Mouse (Mus musculus): Measurements from ENCODE around the gene Esx1. TPM values are rescaled to one million over a fixed set of nuclear protein-coding genes. Genes with fewer than 3 reads are reported as not detected.
A peak's percentile ranks its signal among the peaks of the same experiment; 100 is the strongest.

Gene Esx1
- polyA plus RNA-seq, 1 experiment from 2014 or later = not detected

DNA sequence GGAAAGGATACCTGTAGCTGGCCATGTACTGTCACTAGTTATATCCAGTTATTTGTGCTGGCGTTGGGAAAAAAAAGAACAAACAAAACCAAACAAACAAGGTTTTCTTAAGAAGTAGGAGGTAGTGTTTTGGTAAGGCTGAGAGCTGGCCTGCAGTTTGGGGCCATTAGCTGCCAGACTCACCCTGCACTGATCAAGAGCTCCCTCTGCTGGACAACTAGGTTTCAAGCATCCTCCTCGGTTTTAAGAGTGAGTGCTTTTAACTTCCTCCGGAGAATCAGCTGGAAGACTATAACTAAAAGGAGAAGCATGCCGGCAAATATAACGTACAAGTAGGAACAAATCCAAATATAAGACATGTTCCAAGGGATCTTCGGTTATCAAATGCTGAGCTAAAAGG, 19.8 kb upstream of the Esx1 start:
- no peak overlapping the region for H3K4me3 ChIP-seq (ENCODE audit: low read depth, low read length)
- H3K27me3 ChIP-seq (ENCODE audit: control insufficient read depth, insufficient read depth, low read length) = no peaks in the 10 kb centered on the region
- peak; percentile 60; the same call in 1 of the 2 replicates for ATAC-seq (ENCODE audit: low read depth)
- H3K27ac ChIP-seq (ENCODE audit: low read depth, low read length) = no peak overlapping the region
- H3K4me1 ChIP-seq (ENCODE audit: control insufficient read depth, insufficient read depth, low read length) = no peaks in the 10 kb centered on the region
- H3K9me3 ChIP-seq (ENCODE audit: control insufficient read depth, low read length) = no peaks in the 10 kb centered on the region
- 14% methylated on average over 6 of the region's 6 CpGs for WGBS
- no peaks in the 10 kb centered on the region for H3K36me3 ChIP-seq (ENCODE audit: control insufficient read depth, insufficient read depth, low read length)
- H3K9ac ChIP-seq (replicated peaks; ENCODE audit: low read depth, low read length) = no peak overlapping the region
- no peak overlapping the region for H3K4me2 ChIP-seq (ENCODE audit: low read depth, low read length)

DNA sequence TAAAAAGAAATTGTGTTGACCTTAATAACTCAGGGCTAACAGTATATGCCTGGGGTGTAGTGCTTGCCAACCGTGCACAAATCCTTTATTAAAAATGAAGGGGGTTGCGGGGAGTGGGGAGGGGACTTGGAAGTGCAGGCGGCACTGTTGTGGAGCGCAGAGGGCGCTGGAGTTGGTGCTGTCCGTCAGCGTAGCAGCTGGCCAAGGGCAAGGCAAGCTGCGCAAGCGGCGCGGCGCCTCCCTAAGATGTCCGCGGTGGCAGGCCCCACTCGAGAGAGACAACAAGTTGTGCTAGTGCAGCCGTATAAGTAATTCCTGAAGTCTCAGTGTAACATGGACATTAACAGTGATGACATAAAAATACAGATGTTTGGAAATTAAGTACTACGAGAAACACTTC, 5.7 kb upstream of the Esx1 start:
- 15% methylated on average over 17 of the region's 17 CpGs for WGBS
- Histone ChIP-seq H3K9me3 (ENCODE audit: control insufficient read depth, low read length) (no peaks in the 10 kb centered on the region), H3K27me3 (ENCODE audit: control insufficient read depth, insufficient read depth, low read length) (peaks cover 26% of the 10 kb centered on the region)

DNA sequence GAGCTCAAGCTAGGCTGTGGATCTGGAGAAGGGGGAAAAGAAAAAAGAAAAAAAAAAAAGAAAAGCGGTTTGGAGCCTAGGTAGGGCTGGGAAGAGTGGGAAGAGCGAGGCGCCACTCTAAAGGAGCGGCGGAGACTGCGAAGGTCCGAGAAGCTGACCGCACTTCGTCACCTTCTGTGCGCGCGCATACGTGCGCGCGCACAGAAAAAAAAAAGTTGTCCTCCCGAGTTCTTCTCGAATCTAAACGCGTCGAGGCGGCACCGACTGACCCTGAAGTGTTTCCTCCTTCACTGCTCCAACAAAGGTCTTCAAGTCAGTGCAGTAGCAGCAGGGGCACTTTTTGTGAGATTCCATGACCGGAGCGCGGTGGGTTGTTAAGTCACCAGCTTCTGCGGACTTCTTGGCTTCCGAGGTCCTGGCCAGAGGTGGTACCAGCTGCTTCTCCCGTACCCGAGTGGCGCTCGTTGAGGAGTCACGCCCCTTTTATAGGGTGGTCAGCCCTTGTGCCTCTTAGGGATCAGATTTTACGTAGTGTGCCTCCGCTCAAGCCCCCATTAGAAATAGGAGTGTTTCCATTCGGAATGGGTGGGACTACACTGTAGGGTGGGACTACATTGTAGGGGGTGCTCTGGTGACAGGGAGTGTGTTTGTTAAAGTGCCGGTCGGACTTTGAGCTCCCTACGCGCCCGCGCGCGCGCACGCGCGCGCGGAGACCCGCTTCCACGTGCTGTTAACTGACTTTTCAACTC, 2.0 kb downstream of the Esx1 start:
- H3K4me3 ChIP-seq (ENCODE audit: low read depth, low read length) = no peak overlapping the region
- no peak overlapping the region for H3K4me2 ChIP-seq (ENCODE audit: low read depth, low read length)
- H3K27me3 ChIP-seq (ENCODE audit: control insufficient read depth, insufficient read depth, low read length) = peaks cover 35% of the 10 kb centered on the region
- ATAC-seq (ENCODE audit: low read depth) = no peak
- H3K9ac ChIP-seq (replicated peaks; ENCODE audit: low read depth, low read length) = no peak overlapping the region
- H3K4me1 ChIP-seq (ENCODE audit: control insufficient read depth, insufficient read depth, low read length) = no peaks in the 10 kb centered on the region
- WGBS = 21% methylated on average over 52 of the region's 52 CpGs
- no peak overlapping the region for H3K27ac ChIP-seq (ENCODE audit: low read depth, low read length)
- no peaks in the 10 kb centered on the region for H3K9me3 ChIP-seq (ENCODE audit: control insufficient read depth, low read length)
- H3K36me3 ChIP-seq (ENCODE audit: control insufficient read depth, insufficient read depth, low read length) = no peaks in the 10 kb centered on the region

More for the DNA sequence above, 5.7 kb upstream of the Esx1 start:
- H3K27ac ChIP-seq (ENCODE audit: low read depth, low read length) = no peak overlapping the region
- no peak overlapping the region for H3K9ac ChIP-seq (replicated peaks; ENCODE audit: low read depth, low read length)
- no peaks in the 10 kb centered on the region for H3K36me3 ChIP-seq (ENCODE audit: control insufficient read depth, insufficient read depth, low read length)
- no peak for ATAC-seq (ENCODE audit: low read depth)
- H3K4me3 ChIP-seq (ENCODE audit: low read depth, low read length) = no peak overlapping the region
- H3K4me1 ChIP-seq (ENCODE audit: control insufficient read depth, insufficient read depth, low read length) = no peaks in the 10 kb centered on the region
- no peak overlapping the region for H3K4me2 ChIP-seq (ENCODE audit: low read depth, low read length)

DNA sequence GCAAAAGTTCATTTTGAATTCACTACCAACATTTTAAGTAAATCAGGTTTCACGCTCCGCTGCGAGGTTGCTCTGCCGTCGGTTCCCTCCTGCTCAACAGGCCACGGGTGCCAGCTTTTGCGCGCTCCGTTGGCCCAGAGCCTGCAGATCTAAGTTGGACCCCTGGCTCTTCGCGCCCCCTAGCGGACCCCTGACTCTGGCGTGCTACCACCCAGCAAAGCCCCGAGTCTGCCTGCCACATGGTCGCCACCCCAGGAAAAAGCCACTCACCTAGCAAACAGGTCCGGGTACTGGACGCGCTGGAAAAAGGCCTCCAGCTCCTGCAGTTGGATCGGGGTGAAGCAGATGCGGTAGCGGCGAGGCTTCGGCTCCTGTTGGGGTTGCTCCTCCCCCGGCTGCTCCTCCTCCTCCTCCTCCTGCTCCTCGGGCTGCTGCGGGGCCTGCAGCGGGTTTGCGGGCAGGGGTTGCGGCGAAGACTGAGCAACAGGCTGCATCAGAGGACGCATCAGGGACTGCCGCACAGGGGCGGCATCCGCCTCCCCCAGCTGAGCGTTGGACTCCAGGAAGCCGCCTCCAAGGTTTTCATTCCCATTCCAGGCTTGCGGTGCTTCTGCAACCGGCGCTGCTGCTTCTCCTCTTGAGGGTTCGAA, 3.7 kb downstream of the Esx1 start:
- no peaks in the 10 kb centered on the region for H3K36me3 ChIP-seq (ENCODE audit: control insufficient read depth, insufficient read depth, low read length)
- peaks cover 35% of the 10 kb centered on the region for H3K27me3 ChIP-seq (ENCODE audit: control insufficient read depth, insufficient read depth, low read length)
- H3K9me3 ChIP-seq (ENCODE audit: control insufficient read depth, low read length) = no peaks in the 10 kb centered on the region
- no peak overlapping the region for H3K27ac ChIP-seq (ENCODE audit: low read depth, low read length)
- ATAC-seq (ENCODE audit: low read depth) = peak; percentile 60; the same call in 1 of the 2 replicates
- 18% methylated on average over 39 of the region's 40 CpGs for WGBS
- no peak overlapping the region for H3K9ac ChIP-seq (replicated peaks; ENCODE audit: low read depth, low read length)
- no peak overlapping the region for H3K4me2 ChIP-seq (ENCODE audit: low read depth, low read length)
- H3K4me3 ChIP-seq (ENCODE audit: low read depth, low read length) = no peak overlapping the region
- no peaks in the 10 kb centered on the region for H3K4me1 ChIP-seq (ENCODE audit: control insufficient read depth, insufficient read depth, low read length)

DNA sequence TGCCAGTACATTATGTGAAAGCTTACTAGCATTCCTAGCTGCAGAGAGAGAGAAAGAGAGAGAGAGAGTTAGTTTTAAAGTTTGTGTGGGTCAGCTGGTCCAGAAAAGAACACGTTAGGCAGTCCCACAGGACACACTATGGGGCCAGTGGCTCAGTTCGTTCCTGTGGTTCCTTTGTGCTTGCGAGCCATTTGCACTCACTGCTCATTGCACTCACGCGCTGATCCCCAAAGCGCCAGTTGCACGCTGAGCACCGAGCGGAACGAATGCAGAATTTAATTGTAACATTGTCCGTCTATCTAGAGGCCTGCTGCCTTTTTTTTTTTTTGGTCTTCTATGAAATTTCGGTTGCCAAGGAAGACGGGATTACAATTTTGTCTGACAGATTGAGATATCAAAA, 15.4 kb downstream of the Esx1 start:
- Histone ChIP-seq H3K4me3 (ENCODE audit: low read depth, low read length) (no peak overlapping the region), H3K9ac (replicated peaks; ENCODE audit: low read depth, low read length) (no peak overlapping the region), H3K27me3 (ENCODE audit: control insufficient read depth, insufficient read depth, low read length) (peaks cover 20% of the 10 kb centered on the region), H3K4me1 (ENCODE audit: control insufficient read depth, insufficient read depth, low read length) (no peaks in the 10 kb centered on the region), H3K4me2 (ENCODE audit: low read depth, low read length) (no peak overlapping the region), H3K9me3 (ENCODE audit: control insufficient read depth, low read length) (no peaks in the 10 kb centered on the region), H3K36me3 (ENCODE audit: control insufficient read depth, insufficient read depth, low read length) (no peaks in the 10 kb centered on the region), H3K27ac (ENCODE audit: low read depth, low read length) (no peak overlapping the region)
- no peak for ATAC-seq (ENCODE audit: low read depth)
- WGBS = 11% methylated on average over 12 of the region's 13 CpGs

DNA sequence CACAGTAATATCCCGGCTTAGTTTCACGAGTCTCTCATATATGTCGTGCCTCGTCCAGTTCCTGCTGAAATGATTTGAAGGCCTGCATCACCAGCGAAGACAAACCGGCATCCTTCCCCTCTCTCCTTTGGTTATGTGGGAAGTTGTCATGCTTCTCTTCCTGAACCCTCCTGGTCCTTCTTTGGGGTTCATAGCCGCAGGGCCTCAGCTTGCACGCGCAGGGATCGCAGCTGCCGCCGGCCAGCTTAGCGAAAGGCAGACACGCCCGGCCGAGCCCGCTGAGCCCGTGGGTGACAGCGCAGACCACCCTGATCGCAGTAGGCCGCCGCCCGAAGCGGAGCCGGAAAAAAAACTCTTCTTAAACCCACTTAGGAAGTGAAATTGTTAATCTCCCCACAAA, 17.4 kb downstream of the Esx1 start:
- H3K27me3 ChIP-seq (ENCODE audit: control insufficient read depth, insufficient read depth, low read length) = peaks cover 20% of the 10 kb centered on the region
- H3K4me1 ChIP-seq (ENCODE audit: control insufficient read depth, insufficient read depth, low read length) = no peaks in the 10 kb centered on the region
- no peak overlapping the region for H3K4me3 ChIP-seq (ENCODE audit: low read depth, low read length)
- H3K9ac ChIP-seq (replicated peaks; ENCODE audit: low read depth, low read length) = no peak overlapping the region
- no peaks in the 10 kb centered on the region for H3K36me3 ChIP-seq (ENCODE audit: control insufficient read depth, insufficient read depth, low read length)
- no peak overlapping the region for H3K4me2 ChIP-seq (ENCODE audit: low read depth, low read length)
- WGBS = 20% methylated on average over 25 of the region's 25 CpGs
- ATAC-seq (ENCODE audit: low read depth) = no peak
- no peaks in the 10 kb centered on the region for H3K9me3 ChIP-seq (ENCODE audit: control insufficient read depth, low read length)
- no peak overlapping the region for H3K27ac ChIP-seq (ENCODE audit: low read depth, low read length)

Other genes starting within 250 kb of the Esx1 start
- gene H2bfm, start 194.8 kb downstream of the Esx1 start, polyA plus RNA-seq (2014; fragmentation: Nextera tagmentation; extraction: Ambion mirVana) = not detected in 2 replicates
- 105 and 112 TPM in 2 replicates for gene Tmsb15b2, start 146.6 kb downstream of the Esx1 start, polyA plus RNA-seq (2014; fragmentation: Nextera tagmentation; extraction: Ambion mirVana)
- gene Tmsb15l, start 145.2 kb downstream of the Esx1 start, polyA plus RNA-seq (2014; fragmentation: Nextera tagmentation; extraction: Ambion mirVana) = 12.4 and 12.6 TPM in 2 replicates
- gene Tmsb15b1, start 145.2 kb downstream of the Esx1 start, polyA plus RNA-seq (2014; fragmentation: Nextera tagmentation; extraction: Ambion mirVana) = 40.9 and 45.1 TPM in 2 replicates
- 366 and 415 TPM in 2 replicates for gene Zcchc18, start 128.9 kb downstream of the Esx1 start, polyA plus RNA-seq (2014; fragmentation: Nextera tagmentation; extraction: Ambion mirVana)
- gene Slc25a53, start 83.8 kb downstream of the Esx1 start, polyA plus RNA-seq (2014; fragmentation: Nextera tagmentation; extraction: Ambion mirVana) = 13.1 and 15.1 TPM in 2 replicates
- 9.8 and 11.3 TPM in 2 replicates for gene Fam199x, start 72.5 kb downstream of the Esx1 start, polyA plus RNA-seq (2014; fragmentation: Nextera tagmentation; extraction: Ambion mirVana)

Data from neural tube, embryonic 14.5 days (tissue).